Mouse (Mus musculus): ENCODE results near the gene Rsl1.
"Not testable (repeated sequence)": the region's sequence is repeated elsewhere in the genome, so short reads cannot be mapped to it uniquely, and the experiment has no call there.

Gene Rsl1

GRCm38 (mm10) chr13:67172991-67173722 is at the start of gene Rsl1:
Gene Rsl1 (plus strand): TSS chr13:67173182.
- DNase-seq (ENCODE audit: low spot score): peak; percentile 75

- DNase-seq (ENCODE audit: low spot score): no peak
Measured at GRCm38 (mm10) chr13:67124460-67124859, 48.5 kb upstream of the Rsl1 start.

- DNase-seq (ENCODE audit: low spot score): not testable (repeated sequence)
Measured at GRCm38 (mm10) chr13:67127507-67127906, 45.5 kb upstream of the Rsl1 start.

- peak; percentile 79 for DNase-seq (ENCODE audit: low spot score)
Measured at GRCm38 (mm10) chr13:67128038-67128721, 44.8 kb upstream of the Rsl1 start.

GRCm38 (mm10) chr13:67166122-67166521 is 6.9 kb upstream of the Rsl1 start:
- not testable (repeated sequence) for DNase-seq (ENCODE audit: low spot score)

- DNase-seq (ENCODE audit: low spot score): no peak
Measured at GRCm38 (mm10) chr13:67173723-67174055, 707 bp downstream of the Rsl1 start.

- DNase-seq (ENCODE audit: low spot score): peak; percentile 35
Measured at GRCm38 (mm10) chr13:67194340-67194894, 21.4 kb downstream of the Rsl1 start, which contains the start of gene Zfp455. Gene Zfp455 (plus strand): TSS chr13:67194506.

GRCm38 (mm10) chr13:67201656-67202055 is 28.7 kb downstream of the Rsl1 start:
- DNase-seq (ENCODE audit: low spot score): no peak

GRCm38 (mm10) chr13:67214015-67214607 is 41.1 kb downstream of the Rsl1 start:
- no peak for DNase-seq (ENCODE audit: low spot score)

Measured in urinary bladder, postnatal 14 days (tissue).